Mouse (Mus musculus): ENCODE results near the gene Il25. TPM values are rescaled to one million over a fixed set of nuclear protein-coding genes. Genes with fewer than 3 reads are reported as not detected.
"Not testable (repeated sequence)": the region's sequence is repeated elsewhere in the genome, so short reads cannot be mapped to it uniquely, and the experiment has no call there.

The Il25 gene
- polyA plus RNA-seq, 1 experiment from 2014 or later: 0.13 TPM

DNA sequence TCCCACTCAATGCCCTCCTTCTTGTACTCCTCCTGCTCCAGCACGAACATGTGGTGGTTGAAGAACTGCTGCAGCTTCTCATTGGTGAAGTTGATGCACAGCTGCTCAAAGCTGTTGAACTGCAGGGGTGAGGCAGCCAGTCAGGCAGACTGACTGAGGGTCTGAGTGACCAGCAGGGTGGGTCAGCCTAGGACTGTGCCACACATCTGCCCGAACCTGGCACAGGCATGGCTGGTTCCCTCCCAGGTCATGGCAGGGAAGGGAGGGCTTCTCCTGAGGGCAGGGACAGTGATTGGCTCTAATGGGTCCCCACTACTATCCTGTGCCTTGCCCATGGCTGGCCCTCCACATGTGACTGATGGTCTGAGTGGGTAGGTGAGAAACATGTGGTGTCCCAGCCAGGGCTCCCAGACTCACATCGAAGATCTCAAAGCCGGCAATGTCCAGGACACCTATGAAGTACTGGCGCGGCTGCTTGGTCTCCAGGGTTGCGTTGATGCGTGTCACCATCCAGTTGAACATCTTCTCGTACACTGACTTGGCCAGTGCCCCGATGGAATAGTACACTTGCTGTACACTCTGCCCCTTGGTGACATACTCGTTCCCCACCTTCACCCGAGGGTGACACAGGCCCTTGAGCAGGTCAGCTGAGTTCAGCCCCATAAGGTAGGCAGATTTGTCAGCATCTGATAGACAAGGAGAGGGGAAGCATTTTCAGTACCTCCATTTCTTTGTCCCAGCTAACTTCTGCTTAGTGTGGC is 27.5 kb downstream of the Il25 start:
- H3K9ac ChIP-seq; H3K4me2 ChIP-seq; H3K9me3 ChIP-seq; ATAC-seq (ENCODE audit: insufficient read depth, low FRiP score, low read depth); H3K36me3 ChIP-seq; H3K4me3 ChIP-seq (replicated peaks); H3K27me3 ChIP-seq (replicated peaks); H3K27ac ChIP-seq; H3K4me1 ChIP-seq: not testable (repeated sequence)
- 87% methylated on average over 12 of the region's 12 CpGs for WGBS

DNA sequence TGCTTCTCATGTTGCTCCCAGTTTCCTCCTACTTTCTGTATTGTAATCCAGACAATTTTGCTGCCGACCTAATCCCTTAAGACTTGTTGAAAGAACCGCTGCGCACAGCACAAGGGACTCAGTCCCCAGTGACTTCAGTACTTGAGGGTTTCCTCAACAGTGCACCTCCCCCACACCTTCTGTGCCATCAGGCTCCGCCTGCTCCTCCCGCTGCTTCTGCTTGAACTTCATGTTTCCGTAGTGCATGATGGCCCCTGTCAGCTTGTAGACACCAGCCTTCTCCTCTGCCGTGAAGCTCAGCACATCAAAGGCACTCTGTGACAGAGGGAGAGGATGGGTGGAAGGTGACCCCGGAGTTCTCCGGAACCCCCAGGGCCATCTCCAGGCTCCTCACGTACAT is 28.3 kb downstream of the Il25 start:
- ATAC-seq (ENCODE audit: insufficient read depth, low FRiP score, low read depth): no peak
- no peak overlapping the region for H3K27ac ChIP-seq
- no peak overlapping the region for H3K9ac ChIP-seq
- 62% methylated on average over 10 of the region's 10 CpGs for WGBS
- H3K4me3 ChIP-seq (replicated peaks): no peak overlapping the region
- no peak overlapping the region for H3K4me2 ChIP-seq
- H3K27me3 ChIP-seq (replicated peaks): no peaks in the 10 kb centered on the region
- H3K36me3 ChIP-seq: no peaks in the 10 kb centered on the region
- H3K4me1 ChIP-seq: no peaks in the 10 kb centered on the region
- no peaks in the 10 kb centered on the region for H3K9me3 ChIP-seq

DNA sequence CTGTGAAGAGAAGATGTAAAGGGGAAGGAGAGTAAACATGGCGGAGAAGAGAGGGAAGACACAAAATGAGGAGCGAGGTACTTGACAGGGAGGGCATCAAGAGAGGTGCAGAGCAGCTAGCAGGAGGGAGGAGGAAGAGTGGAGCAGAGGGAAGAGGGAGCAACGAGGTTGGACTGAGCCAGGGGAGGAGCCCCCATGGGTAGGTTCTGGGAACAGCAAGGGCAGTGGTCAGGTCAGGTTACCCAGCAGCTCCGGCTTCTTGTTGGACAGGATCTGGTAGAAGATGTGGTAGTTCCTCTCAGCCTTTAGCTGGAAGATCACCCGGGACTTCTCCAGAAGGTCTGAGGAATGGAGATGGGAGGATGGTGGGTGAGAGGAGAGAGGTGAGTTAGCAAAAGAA is 29.0 kb downstream of the Il25 start:
- WGBS: 80% methylated on average over 5 of the region's 5 CpGs
- Histone ChIP-seq H3K4me1 (no peaks in the 10 kb centered on the region), H3K4me3 (replicated peaks) (no peak overlapping the region), H3K36me3 (no peaks in the 10 kb centered on the region), H3K9ac (no peak overlapping the region), H3K27me3 (replicated peaks) (no peaks in the 10 kb centered on the region), H3K27ac (no peak overlapping the region), H3K9me3 (no peaks in the 10 kb centered on the region), H3K4me2 (no peak overlapping the region)
- no peak for ATAC-seq (ENCODE audit: insufficient read depth, low FRiP score, low read depth)

DNA sequence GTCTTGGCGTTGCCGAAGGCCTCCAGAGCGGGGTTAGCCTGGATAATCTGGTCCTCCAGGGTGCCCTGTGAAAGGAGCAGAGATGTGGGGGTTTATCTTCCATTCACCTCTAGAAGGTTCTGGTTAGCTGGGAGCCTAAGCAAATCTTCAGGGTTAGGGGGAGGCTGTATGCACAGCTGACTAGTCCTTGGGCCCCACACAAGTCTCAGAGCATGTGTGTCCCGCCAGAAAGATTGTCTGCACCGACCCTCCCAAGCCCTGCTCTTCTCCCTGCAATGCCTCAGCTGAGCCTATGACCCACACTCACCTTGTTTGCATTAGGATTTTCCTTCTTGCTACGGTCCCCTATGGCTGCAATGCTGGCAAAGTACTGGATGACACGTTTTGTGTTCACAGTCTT is 30.2 kb downstream of the Il25 start:
- no peak for ATAC-seq (ENCODE audit: insufficient read depth, low FRiP score, low read depth)
- H3K4me3 ChIP-seq (replicated peaks): no peak overlapping the region
- no peaks in the 10 kb centered on the region for H3K27me3 ChIP-seq (replicated peaks)
- no peak overlapping the region for H3K27ac ChIP-seq
- no peaks in the 10 kb centered on the region for H3K4me1 ChIP-seq
- H3K36me3 ChIP-seq: no peaks in the 10 kb centered on the region
- no peak overlapping the region for H3K9ac ChIP-seq
- no peak overlapping the region for H3K4me2 ChIP-seq
- no peaks in the 10 kb centered on the region for H3K9me3 ChIP-seq
- WGBS: 79% methylated on average over 7 of the region's 7 CpGs

DNA sequence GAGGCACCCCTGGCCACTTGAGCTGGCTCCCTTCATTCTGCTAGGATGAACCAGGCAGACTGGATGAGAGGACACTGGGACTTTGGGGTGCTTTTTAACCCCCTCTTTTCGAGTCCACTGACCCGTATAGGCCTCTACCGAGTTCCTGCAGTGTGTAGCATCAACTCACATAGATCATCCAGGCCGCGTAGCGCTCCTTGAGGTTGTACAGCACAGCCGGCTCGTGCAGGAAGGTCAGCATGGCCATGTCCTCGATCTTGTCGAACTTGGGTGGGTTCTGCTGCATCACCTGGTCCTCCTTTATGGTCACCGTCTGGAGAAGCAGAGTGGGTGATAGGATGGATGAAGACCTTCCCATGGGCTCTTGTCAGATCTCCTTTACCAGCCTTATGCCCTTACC is 31.2 kb downstream of the Il25 start:
- Histone ChIP-seq H3K36me3 (no peaks in the 10 kb centered on the region), H3K9me3 (no peaks in the 10 kb centered on the region), H3K27me3 (replicated peaks) (no peaks in the 10 kb centered on the region), H3K4me2 (no peak overlapping the region), H3K4me3 (replicated peaks) (no peak overlapping the region), H3K9ac (no peak overlapping the region), H3K27ac (no peak overlapping the region), H3K4me1 (no peaks in the 10 kb centered on the region)
- no peak for ATAC-seq (ENCODE audit: insufficient read depth, low FRiP score, low read depth)
- WGBS: 89% methylated on average over 11 of the region's 11 CpGs

DNA sequence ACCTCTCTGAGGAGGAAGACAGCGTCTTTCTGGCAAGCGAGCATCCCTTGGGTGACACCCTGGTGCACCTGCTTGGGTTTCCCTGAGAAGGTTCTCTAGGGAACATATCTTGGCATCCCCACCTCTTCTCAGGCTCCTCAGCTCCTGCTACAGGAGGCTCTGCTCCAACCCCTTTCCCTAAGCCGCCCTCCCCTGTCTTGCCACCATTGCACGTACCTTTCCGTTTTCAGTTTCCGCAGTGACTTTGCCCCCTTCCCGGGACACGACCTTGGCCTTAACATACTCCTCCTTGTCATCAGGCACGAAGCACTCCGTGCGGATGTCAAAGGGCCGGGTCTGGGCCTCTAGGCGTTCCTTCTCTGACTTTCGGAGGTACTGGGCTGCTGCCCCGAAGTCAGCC is 32.5 kb downstream of the Il25 start:
- no peak overlapping the region for H3K4me3 ChIP-seq (replicated peaks)
- no peaks in the 10 kb centered on the region for H3K9me3 ChIP-seq
- no peak overlapping the region for H3K9ac ChIP-seq
- ATAC-seq (ENCODE audit: insufficient read depth, low FRiP score, low read depth): no peak
- H3K4me1 ChIP-seq: no peaks in the 10 kb centered on the region
- 67% methylated on average over 15 of the region's 15 CpGs for WGBS
- no peaks in the 10 kb centered on the region for H3K27me3 ChIP-seq (replicated peaks)
- no peak overlapping the region for H3K4me2 ChIP-seq
- no peaks in the 10 kb centered on the region for H3K36me3 ChIP-seq
- H3K27ac ChIP-seq: no peak overlapping the region

DNA sequence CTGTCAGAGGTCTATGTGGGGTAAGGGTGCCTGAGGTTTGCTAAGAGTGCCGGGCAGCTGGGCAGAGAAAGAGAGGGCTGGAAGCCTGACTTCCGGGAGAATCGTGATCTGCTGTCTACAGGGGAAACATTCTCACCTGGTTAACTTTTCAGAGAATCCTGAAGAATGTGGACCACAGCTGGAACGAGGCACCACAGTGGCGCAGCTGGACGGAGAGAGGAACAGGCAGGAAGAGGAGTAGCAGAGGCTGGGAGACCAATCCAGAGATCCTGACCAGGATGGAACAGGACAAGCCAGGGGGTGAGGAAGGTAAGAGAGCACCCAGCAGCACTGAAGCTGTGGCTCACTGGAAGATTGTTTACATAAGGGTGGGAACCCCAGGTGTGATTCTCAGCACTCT is 33.1 kb downstream of the Il25 start:
- 45% methylated on average over 6 of the region's 6 CpGs for WGBS
- Histone ChIP-seq H3K4me1 (no peaks in the 10 kb centered on the region), H3K36me3 (no peaks in the 10 kb centered on the region), H3K27ac (no peak overlapping the region), H3K4me2 (no peak overlapping the region), H3K4me3 (replicated peaks) (no peak overlapping the region), H3K9ac (no peak overlapping the region), H3K9me3 (no peaks in the 10 kb centered on the region), H3K27me3 (replicated peaks) (no peaks in the 10 kb centered on the region)
- no peak for ATAC-seq (ENCODE audit: insufficient read depth, low FRiP score, low read depth)

DNA sequence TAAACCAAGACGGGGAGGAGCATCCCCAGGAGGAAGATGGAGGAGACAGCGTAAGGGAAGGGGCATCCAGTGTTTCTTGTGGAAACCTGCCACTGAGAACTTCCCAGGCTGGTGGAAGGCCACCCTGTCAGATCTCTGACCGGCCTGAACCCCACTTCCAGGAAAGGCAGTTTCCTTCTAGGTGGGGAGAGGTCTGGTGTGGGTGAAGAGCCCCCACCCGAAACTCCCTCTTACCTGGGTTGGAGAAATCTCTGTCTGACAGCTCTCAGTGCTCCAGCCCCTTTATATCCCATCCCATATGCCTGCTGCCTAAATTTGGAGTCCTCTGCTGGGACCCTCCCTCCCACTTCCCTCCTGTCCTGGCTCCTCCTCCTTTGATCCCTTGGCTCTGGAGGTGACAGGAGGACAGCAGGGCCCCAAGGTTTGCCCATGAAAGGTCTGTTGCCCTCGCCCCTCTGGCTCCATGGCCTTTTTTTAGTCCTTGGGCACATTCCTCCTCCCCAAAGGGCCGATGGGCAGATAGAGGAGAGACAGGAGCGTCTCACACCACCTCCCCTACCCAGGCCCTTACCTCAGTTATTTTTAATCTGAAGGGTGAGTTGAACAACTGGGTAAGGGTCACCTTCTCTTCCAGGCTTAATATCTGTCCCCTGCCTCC is 34.0 kb downstream of the Il25 start, which contains the start of gene Myh6:
Myh6 (minus strand) TSS at position 608 of the 658 bp plus-strand sequence.
- 63% methylated on average over 7 of the region's 7 CpGs for WGBS
- Histone ChIP-seq H3K9me3 (no peaks in the 10 kb centered on the region), H3K4me2 (no peak within 1 kb of the TSS), H3K4me1 (no peaks in the 10 kb centered on the region), H3K4me3 (replicated peaks) (no peak within 1 kb of the TSS), H3K36me3 (no peaks in the 10 kb centered on the region), H3K27ac (no peak within 1 kb of the TSS), H3K27me3 (replicated peaks) (no peaks in the 10 kb centered on the region), H3K9ac (no peak within 1 kb of the TSS)
- ATAC-seq (ENCODE audit: insufficient read depth, low FRiP score, low read depth): no peak

DNA sequence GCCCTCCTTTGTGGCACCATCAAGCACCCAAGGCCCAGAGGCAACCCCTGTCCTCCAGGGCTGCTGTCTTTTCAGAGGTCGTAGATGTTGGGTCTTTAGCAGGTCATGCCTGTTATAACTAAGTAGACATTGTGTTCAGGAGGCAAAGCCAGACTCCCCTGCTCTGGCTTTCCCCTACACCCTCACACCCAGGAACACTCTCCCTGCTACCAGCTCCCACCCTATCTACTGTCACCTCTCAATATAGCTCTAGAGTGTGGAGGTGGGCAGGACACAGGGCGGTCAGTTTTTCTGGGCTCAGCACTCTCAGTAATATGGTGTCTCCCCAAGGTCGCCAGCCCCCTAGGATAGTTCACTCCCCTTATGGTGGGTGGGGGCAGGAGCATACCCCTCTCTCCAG is 35.4 kb downstream of the Il25 start:
- Histone ChIP-seq H3K4me3 (replicated peaks) (no peak overlapping the region), H3K4me1 (no peaks in the 10 kb centered on the region), H3K27me3 (replicated peaks) (no peaks in the 10 kb centered on the region), H3K27ac (no peak overlapping the region), H3K36me3 (no peaks in the 10 kb centered on the region), H3K9ac (no peak overlapping the region), H3K4me2 (no peak overlapping the region), H3K9me3 (no peaks in the 10 kb centered on the region)
- ATAC-seq (ENCODE audit: insufficient read depth, low FRiP score, low read depth): no peak
- 91% methylated on average over 3 of the region's 3 CpGs for WGBS

DNA sequence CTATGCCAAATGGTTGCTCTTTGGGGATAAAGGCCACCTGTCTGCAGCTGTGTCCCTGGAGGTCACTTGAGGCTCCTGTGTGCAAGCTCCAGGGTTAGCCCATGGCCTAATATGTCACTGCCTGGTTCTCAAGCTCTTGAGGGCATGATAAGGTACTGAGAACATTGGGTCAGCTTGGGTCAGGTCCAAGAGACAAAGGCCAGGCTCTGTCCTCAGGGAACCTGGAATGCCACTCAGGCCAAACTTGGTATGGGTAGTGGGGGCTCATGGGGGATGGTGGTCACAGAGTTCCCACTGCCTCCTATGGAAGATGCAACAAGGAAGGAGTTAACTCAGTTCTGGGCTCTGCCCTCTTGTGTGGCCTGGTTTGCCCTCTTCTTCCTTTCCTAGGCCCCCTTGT is 35.8 kb downstream of the Il25 start:
- H3K4me3 ChIP-seq (replicated peaks): no peak overlapping the region
- H3K9ac ChIP-seq: no peak overlapping the region
- no peak overlapping the region for H3K4me2 ChIP-seq
- ATAC-seq (ENCODE audit: insufficient read depth, low FRiP score, low read depth): no peak
- H3K4me1 ChIP-seq: no peaks in the 10 kb centered on the region
- no peaks in the 10 kb centered on the region for H3K9me3 ChIP-seq
- H3K27me3 ChIP-seq (replicated peaks): no peaks in the 10 kb centered on the region
- no peak overlapping the region for H3K27ac ChIP-seq
- H3K36me3 ChIP-seq: no peaks in the 10 kb centered on the region

DNA sequence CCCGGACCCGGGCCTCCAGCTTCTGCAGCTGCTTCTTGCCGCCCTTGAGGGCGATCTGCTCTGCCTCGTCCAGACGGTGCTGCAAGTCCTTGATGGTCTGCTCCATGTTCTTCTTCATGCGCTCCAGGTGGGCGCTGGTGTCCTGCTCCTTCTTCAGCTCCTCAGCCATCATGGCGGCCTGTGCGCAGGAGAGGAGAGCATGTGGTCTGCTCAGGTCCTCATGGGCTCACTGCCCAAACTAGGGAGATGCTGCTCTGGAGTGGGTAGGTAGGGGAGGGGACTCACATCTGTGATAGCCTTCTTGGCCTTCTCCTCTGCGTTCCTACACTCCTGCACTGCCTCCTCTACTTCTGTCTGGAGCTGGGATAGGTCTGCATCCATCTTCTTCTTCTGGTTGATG is 40.3 kb downstream of the Il25 start:
- H3K4me2 ChIP-seq; H3K9ac ChIP-seq; H3K27me3 ChIP-seq (replicated peaks); H3K4me1 ChIP-seq; H3K27ac ChIP-seq; H3K9me3 ChIP-seq; H3K4me3 ChIP-seq (replicated peaks); ATAC-seq (ENCODE audit: insufficient read depth, low FRiP score, low read depth); H3K36me3 ChIP-seq: not testable (repeated sequence)
- WGBS: 91% methylated on average over 11 of the region's 11 CpGs

DNA sequence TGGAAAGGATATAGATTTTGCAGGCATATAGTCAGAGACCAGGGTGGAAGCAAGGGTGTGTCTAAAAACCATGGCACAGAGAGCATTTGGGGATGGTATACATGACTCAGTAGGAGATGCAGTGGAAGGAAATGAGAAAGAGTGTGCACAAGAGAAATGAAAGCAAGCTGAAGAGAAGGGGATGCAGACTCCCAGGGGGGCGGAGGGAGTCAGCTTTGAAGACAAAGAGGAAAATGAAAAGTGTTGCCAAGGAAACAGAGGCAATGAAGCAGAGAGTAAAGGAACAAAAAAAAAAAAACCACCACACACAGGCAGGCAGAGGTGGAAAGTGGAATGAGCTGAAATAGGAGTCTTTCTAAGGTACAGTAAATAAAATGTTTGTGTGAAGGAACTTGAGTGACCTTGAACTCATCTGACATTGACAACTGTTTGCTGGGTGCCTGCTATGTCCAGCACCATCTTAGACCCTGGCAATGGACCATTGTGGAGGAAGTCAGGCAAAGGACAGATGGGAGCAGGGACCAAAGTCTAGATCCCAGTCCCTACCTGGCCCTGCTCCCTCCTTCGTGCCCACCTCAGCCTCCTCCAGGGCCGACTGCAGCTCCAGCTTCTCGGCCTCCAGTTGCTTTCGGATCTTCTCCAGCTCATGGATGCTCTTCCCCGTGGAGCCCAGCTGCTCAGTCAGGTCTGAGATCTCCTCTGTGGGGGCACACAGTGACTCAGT is 41.7 kb downstream of the Il25 start:
- no peak overlapping the region for H3K9ac ChIP-seq
- no peak overlapping the region for H3K4me2 ChIP-seq
- H3K27ac ChIP-seq: no peak overlapping the region
- no peak for ATAC-seq (ENCODE audit: insufficient read depth, low FRiP score, low read depth)
- no peaks in the 10 kb centered on the region for H3K27me3 ChIP-seq (replicated peaks)
- H3K9me3 ChIP-seq: no peaks in the 10 kb centered on the region
- 82% methylated on average over 6 of the region's 6 CpGs for WGBS
- H3K4me1 ChIP-seq: no peaks in the 10 kb centered on the region
- no peaks in the 10 kb centered on the region for H3K36me3 ChIP-seq
- H3K4me3 ChIP-seq (replicated peaks): no peak overlapping the region

Data from stomach, embryonic 15.5 days (tissue).